Comparison of ENCODE assay signal across 8 mouse cellular contexts in the genomic region with DNA sequence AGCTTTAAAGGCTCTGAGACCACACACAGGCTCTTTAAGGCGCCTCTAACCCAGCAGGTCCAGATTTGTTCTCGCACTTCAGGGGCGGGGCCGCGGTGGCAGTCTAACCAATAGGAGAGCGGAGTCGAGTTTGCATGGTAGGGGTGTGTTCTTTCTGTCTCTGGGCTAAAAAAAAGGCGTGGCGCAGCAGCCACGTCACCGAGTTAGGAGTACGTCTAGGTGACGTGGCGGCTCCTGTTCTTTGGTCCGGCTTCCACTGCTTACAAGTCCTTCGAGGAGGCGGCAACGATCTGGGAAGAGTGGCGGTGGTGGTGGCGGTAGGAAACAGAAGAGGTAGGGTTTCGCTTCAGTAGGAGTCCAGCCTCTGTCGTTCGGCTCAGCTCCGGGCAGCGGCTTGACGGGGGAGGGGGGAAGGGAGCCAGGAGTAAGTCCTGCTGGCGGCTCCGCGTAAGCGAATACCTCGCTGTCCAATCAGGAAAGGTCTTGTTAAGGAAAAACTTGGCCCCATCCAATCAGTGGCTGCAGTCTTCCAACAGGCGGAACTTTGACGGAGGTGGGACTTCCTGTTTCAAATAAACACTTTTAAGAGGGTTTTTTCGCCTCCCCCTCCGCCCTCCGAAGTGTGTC. TPM values are rescaled to one million over a fixed set of nuclear protein-coding genes. Genes with fewer than 3 reads are reported as not detected.
DNase-seq lines count a peak whose midpoint lies in the region; ATAC-seq lines count a peak whose summit lies in the region.

A gene (plus strand): TSS at position 171 of the 627 bp plus-strand sequence.

- no peaks in the 10 kb centered on the region for H3K27me3 ChIP-seq in heart, embryonic 14.5 days (ENCODE audit: control insufficient read depth, insufficient read depth, low read length)
- no peaks in the 10 kb centered on the region for H3K27me3 ChIP-seq in liver, embryonic 13.5 days
- H3K27me3 ChIP-seq in stomach, embryonic 16.5 days (ENCODE audit: control insufficient read depth, insufficient read depth, low read length), result no peaks in the 10 kb centered on the region

- H3K36me3 ChIP-seq in heart, embryonic 14.5 days (ENCODE audit: control insufficient read depth, insufficient read depth, low read length), result peaks cover 70% of the 10 kb centered on the region
- peaks cover 77% of the 10 kb centered on the region for H3K36me3 ChIP-seq in liver, embryonic 13.5 days
- peaks cover 24% of the 10 kb centered on the region for H3K36me3 ChIP-seq in stomach, embryonic 16.5 days (ENCODE audit: control insufficient read depth, insufficient read depth, low read length)

- peak within 1 kb of the TSS; percentile 96 to 99 for H3K27ac ChIP-seq in heart, embryonic 14.5 days (replicated peaks in 1 of 2; ENCODE audit: control insufficient read depth in 1 of 2, insufficient read depth in 1 of 2, low read depth in 2 of 2, low read length in 2 of 2)
- H3K27ac ChIP-seq in liver, embryonic 13.5 days, result peak within 1 kb of the TSS; percentile 89
- peak within 1 kb of the TSS; percentile 98 for H3K27ac ChIP-seq in stomach, embryonic 16.5 days (ENCODE audit: low read length)

- H3K4me3 ChIP-seq in heart, embryonic 14.5 days (ENCODE audit: control insufficient read depth in 1 of 2, insufficient read depth in 1 of 2, low read depth in 1 of 2, low read length in 2 of 2), result peak within 1 kb of the TSS; percentile 66 to 79
- peak within 1 kb of the TSS; percentile 72 for H3K4me3 ChIP-seq in liver, embryonic 13.5 days (replicated peaks)
- H3K4me3 ChIP-seq in stomach, embryonic 16.5 days (replicated peaks; ENCODE audit: low read length), result peak within 1 kb of the TSS; percentile 81

- peak; percentile 97 for ATAC-seq in CD4-positive, CD25-positive, alpha-beta regulatory T cell, adult 4 months
- peak; percentile 94 for ATAC-seq in heart, embryonic 14.5 days (ENCODE audit: insufficient number of reproducible peaks, insufficient read depth, low FRiP score, low read depth)
- peak; percentile 96 for ATAC-seq in liver, embryonic 13.5 days (ENCODE audit: low read depth)
- peak; percentile 97 for ATAC-seq in stomach, embryonic 16.5 days (ENCODE audit: insufficient read depth, low FRiP score)

- DNase-seq in c-Kit-negative CD71-positive TER-119-positive erythroid progenitor cells, embryonic 14.5 days (ENCODE audit: low read depth, low spot score), result peak; percentile 97
- DNase-seq in fibroblast of lung, adult 2 months (ENCODE audit: low read depth), result peak; percentile 96
- peak; percentile 98 for DNase-seq in kidney, postnatal 14 days
- DNase-seq in liver, embryonic 13.5 days, result peak; percentile 95
- DNase-seq in neural tube, embryonic 10.5 days (ENCODE audit: extremely low spot score, low spot score), result peak; percentile 98

- no peaks in the 10 kb centered on the region for H3K9me3 ChIP-seq in heart, embryonic 14.5 days (ENCODE audit: control insufficient read depth, low read length)
- H3K9me3 ChIP-seq in liver, embryonic 13.5 days (replicated peaks), result no peaks in the 10 kb centered on the region
- H3K9me3 ChIP-seq in stomach, embryonic 16.5 days (replicated peaks; ENCODE audit: control insufficient read depth, low read length), result no peaks in the 10 kb centered on the region

- H3K4me1 ChIP-seq in heart, embryonic 14.5 days (ENCODE audit: control insufficient read depth in 2 of 2, insufficient read depth in 2 of 2, low read length in 2 of 2), result peaks cover 8 to 18% of the 10 kb centered on the region in 2 experiments
- peaks cover 46% of the 10 kb centered on the region for H3K4me1 ChIP-seq in liver, embryonic 13.5 days (replicated peaks)
- peaks cover 14% of the 10 kb centered on the region for H3K4me1 ChIP-seq in stomach, embryonic 16.5 days (ENCODE audit: control insufficient read depth, insufficient read depth, low read length)

- WGBS in heart, embryonic 14.5 days, result under 1% methylated on average over 36 of the region's 36 CpGs
- WGBS in liver, embryonic 13.5 days (ENCODE audit: insufficient replicate concordance), result under 1% methylated on average over 36 of the region's 36 CpGs
- under 1% methylated on average over 36 of the region's 36 CpGs for WGBS in stomach, embryonic 16.5 days

- H3K4me2 ChIP-seq in heart, embryonic 14.5 days (ENCODE audit: low read length), result peak within 1 kb of the TSS; percentile 90
- peak within 1 kb of the TSS; percentile 84 for H3K4me2 ChIP-seq in liver, embryonic 13.5 days
- H3K4me2 ChIP-seq in stomach, embryonic 16.5 days (ENCODE audit: low read depth, low read length), result peak within 1 kb of the TSS; percentile 79

- H3K9ac ChIP-seq in heart, embryonic 14.5 days (ENCODE audit: low read length), result peak within 1 kb of the TSS; percentile 84
- H3K9ac ChIP-seq in liver, embryonic 13.5 days, result peak within 1 kb of the TSS; percentile 84
- peak within 1 kb of the TSS; percentile 82 for H3K9ac ChIP-seq in stomach, embryonic 16.5 days (ENCODE audit: low read length)

RNA-seq across cellular contexts. Expression of the gene that starts here (rescaled TPM):
- polyA plus RNA-seq in CD4-positive, CD25-positive, alpha-beta regulatory T cell, adult 4 months (2017; shearing (Covaris generic)), result 100 to 1,000 TPM; 132 to 165 TPM
- 81.4 and 83.5 TPM in 2 replicates for polyA plus RNA-seq in heart, embryonic 14.5 days (2014; fragmentation: Nextera tagmentation; extraction: Ambion mirVana)
- 48.2 and 51.9 TPM in 2 replicates for polyA plus RNA-seq in liver, embryonic 13.5 days (2015; fragmentation: Nextera tagmentation; extraction: Ambion mirVana)
- 146 and 148 TPM in 2 replicates for polyA plus RNA-seq in stomach, embryonic 16.5 days (2015; fragmentation: Nextera tagmentation; extraction: Ambion mirVana)

Comparison
In these comparisons a context has a peak if more than half of its experiments do, and no peak if none do; other contexts are left out.
1. Peak in every context shown above with its lines: DNase-seq, ATAC-seq, H3K4me3 ChIP-seq and H3K27ac ChIP-seq.